Mouse (Mus musculus): ENCODE results near the gene Bsg. TPM values are rescaled to one million over a fixed set of nuclear protein-coding genes. Genes with fewer than 3 reads are reported as not detected.

The Bsg gene
- polyA plus RNA-seq, 1 experiment from 2014 or later: 980 TPM

- Histone ChIP-seq H3K36me3 (replicated peaks) (no peaks in the 10 kb centered on the region; the same call in 1 of the 2 replicates), H3K4me2 (peak overlapping the region; percentile 88), H3K4me1 (replicated peaks) (peaks cover 33% of the 10 kb centered on the region), H3K9me3 (replicated peaks) (no peaks in the 10 kb centered on the region), H3K27ac (replicated peaks) (peak overlapping the region; percentile 88), H3K4me3 (replicated peaks) (peak overlapping the region; percentile 96), H3K27me3 (peaks cover 5% of the 10 kb centered on the region; the same call in 1 of the 2 replicates), H3K9ac (peak overlapping the region; percentile 80)
- WGBS (ENCODE audit: insufficient replicate concordance): under 1% methylated on average over 47 of the region's 47 CpGs
- ATAC-seq (ENCODE audit: insufficient read depth): peak; percentile 45
Measured at GRCm38 (mm10) chr10:79669576-79670057, 34.7 kb upstream of the Bsg start.

DNA sequence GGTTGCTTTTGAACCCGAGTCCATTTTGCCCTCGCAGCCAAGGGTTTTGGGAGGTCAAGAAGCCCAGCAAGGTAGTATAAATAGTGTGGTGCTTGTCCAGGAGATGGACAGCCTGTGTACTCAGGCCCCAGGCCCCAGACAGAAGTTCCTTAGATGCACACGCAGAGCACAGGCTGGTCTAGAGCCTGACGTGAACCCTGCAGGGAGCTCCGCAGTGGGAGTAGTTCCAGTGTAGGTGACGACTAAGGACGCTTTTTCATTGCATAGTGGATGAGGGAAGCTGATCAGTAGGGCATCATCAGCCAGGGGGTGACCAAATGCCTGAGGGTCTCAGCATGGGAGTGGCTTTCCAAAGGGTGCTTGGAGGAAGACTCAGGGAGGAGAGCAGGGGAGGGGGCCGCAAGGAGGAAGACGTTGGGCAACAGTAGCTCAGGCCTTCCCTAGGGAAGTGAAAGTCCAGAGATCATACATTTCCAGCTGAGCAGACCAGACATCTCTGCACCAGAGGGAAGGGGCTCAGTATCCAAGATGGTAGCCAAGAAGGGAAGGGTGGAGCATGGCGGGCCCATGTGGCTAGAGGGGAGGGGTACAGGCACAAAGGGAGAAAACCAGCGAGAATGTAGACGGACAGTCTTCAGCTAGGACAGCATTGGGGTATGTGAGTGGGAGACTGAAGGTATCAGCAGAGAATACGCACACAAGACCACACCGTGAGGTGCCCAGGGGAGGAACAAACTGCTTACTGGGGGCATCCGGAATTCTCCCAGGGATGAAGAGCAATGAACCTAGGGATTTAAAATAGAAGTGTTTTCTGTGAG lies 34.0 kb upstream of the Bsg start:
- H3K4me1 ChIP-seq (replicated peaks): peaks cover 33% of the 10 kb centered on the region
- H3K4me2 ChIP-seq: peak overlapping the region; percentile 88
- H3K27ac ChIP-seq (replicated peaks): peak overlapping the region; percentile 88
- WGBS (ENCODE audit: insufficient replicate concordance): 31% methylated on average over 15 of the region's 15 CpGs
- H3K9me3 ChIP-seq (replicated peaks): no peaks in the 10 kb centered on the region
- H3K27me3 ChIP-seq: peaks cover 5% of the 10 kb centered on the region; the same call in 1 of the 2 replicates
- peak; percentile 10; the same call in 1 of the 2 replicates for ATAC-seq (ENCODE audit: insufficient read depth)
- peak overlapping the region; percentile 96 for H3K4me3 ChIP-seq (replicated peaks)
- no peaks in the 10 kb centered on the region; the same call in 1 of the 2 replicates for H3K36me3 ChIP-seq (replicated peaks)
- H3K9ac ChIP-seq: peak overlapping the region; percentile 80

GRCm38 (mm10) chr10:79671396-79672087 lies 32.7 kb upstream of the Bsg start:
- Histone ChIP-seq H3K9me3 (replicated peaks) (no peaks in the 10 kb centered on the region), H3K36me3 (replicated peaks) (no peaks in the 10 kb centered on the region; the same call in 1 of the 2 replicates), H3K27me3 (peaks cover 5% of the 10 kb centered on the region; the same call in 1 of the 2 replicates), H3K4me1 (replicated peaks) (peaks cover 33% of the 10 kb centered on the region), H3K4me3 (replicated peaks) (no peak overlapping the region), H3K27ac (replicated peaks) (no peak overlapping the region), H3K4me2 (no peak overlapping the region), H3K9ac (no peak overlapping the region)
- WGBS (ENCODE audit: insufficient replicate concordance): 55% methylated on average over 6 of the region's 6 CpGs
- no peak for ATAC-seq (ENCODE audit: insufficient read depth)

DNA sequence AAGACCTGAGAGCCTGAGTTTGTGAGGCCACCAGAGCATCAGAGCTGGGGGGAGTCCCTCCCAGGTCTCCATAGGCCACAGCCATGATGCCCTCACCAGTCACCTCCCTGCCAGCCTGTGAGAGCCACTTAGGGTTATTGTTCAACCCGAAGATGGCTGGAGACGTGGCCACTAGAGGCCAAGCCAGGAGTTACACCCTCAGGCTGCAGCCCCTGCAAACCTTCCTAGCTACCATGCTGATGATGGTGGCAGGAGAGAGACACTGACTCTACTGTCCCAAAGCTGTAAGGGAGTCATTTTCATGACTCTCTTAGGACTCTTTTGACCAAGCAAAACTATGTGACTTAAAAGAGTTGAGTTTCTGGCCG lies 32.2 kb upstream of the Bsg start:
- WGBS (ENCODE audit: insufficient replicate concordance): 57% methylated on average over 3 of the region's 3 CpGs

GRCm38 (mm10) chr10:79673054-79673453 lies 31.2 kb upstream of the Bsg start:
- Histone ChIP-seq H3K9ac (no peak overlapping the region), H3K27me3 (peaks cover 2% of the 10 kb centered on the region; the same call in 1 of the 2 replicates), H3K36me3 (replicated peaks) (no peaks in the 10 kb centered on the region; the same call in 1 of the 2 replicates), H3K4me2 (no peak overlapping the region), H3K9me3 (replicated peaks) (no peaks in the 10 kb centered on the region), H3K27ac (replicated peaks) (no peak overlapping the region), H3K4me1 (replicated peaks) (peaks cover 32% of the 10 kb centered on the region), H3K4me3 (replicated peaks) (no peak overlapping the region)
- ATAC-seq (ENCODE audit: insufficient read depth): no peak
- WGBS (ENCODE audit: insufficient replicate concordance): 80% methylated on average over 3 of the region's 3 CpGs

More for the DNA sequence above, 32.2 kb upstream of the Bsg start:
- no peak overlapping the region for H3K27ac ChIP-seq (replicated peaks)
- H3K27me3 ChIP-seq: peaks cover 5% of the 10 kb centered on the region; the same call in 1 of the 2 replicates
- peaks cover 33% of the 10 kb centered on the region for H3K4me1 ChIP-seq (replicated peaks)
- no peaks in the 10 kb centered on the region for H3K9me3 ChIP-seq (replicated peaks)
- H3K36me3 ChIP-seq (replicated peaks): no peaks in the 10 kb centered on the region; the same call in 1 of the 2 replicates
- no peak overlapping the region for H3K4me2 ChIP-seq
- no peak for ATAC-seq (ENCODE audit: insufficient read depth)
- no peak overlapping the region for H3K4me3 ChIP-seq (replicated peaks)
- no peak overlapping the region for H3K9ac ChIP-seq

DNA sequence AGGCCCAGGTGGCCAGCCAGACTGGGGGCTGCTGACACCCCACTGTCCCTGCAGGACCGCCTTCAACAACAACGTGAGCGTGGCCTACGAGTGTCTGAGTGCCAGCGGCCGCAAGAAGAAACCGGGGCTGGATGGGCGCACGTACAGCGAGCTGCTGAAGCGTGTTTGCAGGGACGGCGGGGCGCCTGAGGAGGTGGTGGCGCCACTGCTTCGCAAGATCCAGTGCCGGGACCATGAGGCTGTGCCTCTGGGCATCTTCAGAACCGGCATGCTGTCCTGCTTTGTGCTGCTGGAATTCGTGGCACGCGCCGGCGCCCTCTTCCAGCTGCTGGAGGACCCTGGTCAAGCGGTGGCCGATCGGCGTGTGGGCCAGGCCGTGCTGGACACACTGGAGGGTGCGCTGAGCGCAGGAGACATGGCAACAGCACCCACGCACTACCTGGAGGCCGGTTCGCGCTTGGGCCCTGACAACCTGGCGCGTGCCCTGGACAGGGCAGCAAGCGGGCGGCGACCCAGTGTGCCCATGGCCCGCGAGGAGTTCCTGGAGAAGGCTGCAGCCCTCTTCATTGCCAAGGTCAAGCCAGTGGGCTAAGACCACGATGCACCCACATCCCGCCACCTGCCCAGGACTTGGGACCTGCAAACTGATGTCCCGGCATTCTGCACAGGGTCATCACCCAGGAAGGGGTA lies 28.8 kb upstream of the Bsg start:
- Histone ChIP-seq H3K27ac (replicated peaks) (no peak overlapping the region), H3K4me2 (no peak overlapping the region), H3K9ac (no peak overlapping the region), H3K4me3 (replicated peaks) (no peak overlapping the region), H3K27me3 (no peaks in the 10 kb centered on the region; the same call in 1 of the 2 replicates), H3K9me3 (replicated peaks) (no peaks in the 10 kb centered on the region), H3K36me3 (replicated peaks) (no peaks in the 10 kb centered on the region; the same call in 1 of the 2 replicates), H3K4me1 (replicated peaks) (peaks cover 23% of the 10 kb centered on the region)
- ATAC-seq (ENCODE audit: insufficient read depth): no peak
- 72% methylated on average over 44 of the region's 44 CpGs for WGBS (ENCODE audit: insufficient replicate concordance)

- ATAC-seq (ENCODE audit: insufficient read depth): peak; percentile 2; the same call in 1 of the 2 replicates
- Histone ChIP-seq H3K4me3 (replicated peaks) (peak overlapping the region; percentile 72), H3K9ac (peak overlapping the region; percentile 84), H3K36me3 (replicated peaks) (peaks cover 24% of the 10 kb centered on the region), H3K27me3 (no peaks in the 10 kb centered on the region; the same call in 1 of the 2 replicates), H3K27ac (replicated peaks) (peak overlapping the region; percentile 99), H3K9me3 (replicated peaks) (no peaks in the 10 kb centered on the region), H3K4me2 (peak overlapping the region; percentile 89), H3K4me1 (replicated peaks) (peaks cover 45% of the 10 kb centered on the region)
- WGBS (ENCODE audit: insufficient replicate concordance): 28% methylated on average over 11 of the region's 11 CpGs
Measured at GRCm38 (mm10) chr10:79680606-79681495, 23.4 kb upstream of the Bsg start.

- peaks cover 45% of the 10 kb centered on the region for H3K4me1 ChIP-seq (replicated peaks)
- peak within 1 kb of the TSS; percentile 99 for H3K27ac ChIP-seq (replicated peaks)
- WGBS (ENCODE audit: insufficient replicate concordance): under 1% methylated on average over 79 of the region's 84 CpGs
- H3K36me3 ChIP-seq (replicated peaks): peaks cover 33% of the 10 kb centered on the region
- H3K9me3 ChIP-seq (replicated peaks): no peaks in the 10 kb centered on the region
- peak within 1 kb of the TSS; percentile 89 for H3K4me2 ChIP-seq
- H3K4me3 ChIP-seq (replicated peaks): peak within 1 kb of the TSS; percentile 72
- no peaks in the 10 kb centered on the region; the same call in 1 of the 2 replicates for H3K27me3 ChIP-seq
- peak within 1 kb of the TSS; percentile 84 for H3K9ac ChIP-seq
- ATAC-seq (ENCODE audit: insufficient read depth): peak; percentile 92
Measured at GRCm38 (mm10) chr10:79681591-79682245, 22.6 kb upstream of the Bsg start, which contains the start of gene Cdc34. Gene Cdc34 (plus strand): TSS chr10:79682195.

GRCm38 (mm10) chr10:79682551-79682915 lies 21.8 kb upstream of the Bsg start:
- peak overlapping the region; percentile 84 for H3K9ac ChIP-seq
- 0% methylated on average over 10 of the region's 10 CpGs for WGBS (ENCODE audit: insufficient replicate concordance)
- peaks cover 41% of the 10 kb centered on the region for H3K36me3 ChIP-seq (replicated peaks)
- H3K4me2 ChIP-seq: peak overlapping the region; percentile 89
- peaks cover 45% of the 10 kb centered on the region for H3K4me1 ChIP-seq (replicated peaks)
- no peaks in the 10 kb centered on the region; the same call in 1 of the 2 replicates for H3K27me3 ChIP-seq
- H3K27ac ChIP-seq (replicated peaks): peak overlapping the region; percentile 99
- H3K9me3 ChIP-seq (replicated peaks): no peaks in the 10 kb centered on the region
- no peak for ATAC-seq (ENCODE audit: insufficient read depth)
- peak overlapping the region; percentile 72 for H3K4me3 ChIP-seq (replicated peaks)

Measured in liver, embryonic 15.5 days (tissue).